Mouse (Mus musculus): ENCODE measurements around the gene Gm11007. TPM values are rescaled to one million over a fixed set of nuclear protein-coding genes. Genes with fewer than 3 reads are reported as not detected.
"Not testable (repeated sequence)": the region's sequence is repeated elsewhere in the genome, so short reads cannot be mapped to it uniquely, and the experiment has no call there.

The Gm11007 gene
- polyA plus RNA-seq (2014; fragmentation: Nextera tagmentation; extraction: Ambion mirVana) = not detected in 2 replicates

- H3K27me3 ChIP-seq (ENCODE audit: control insufficient read depth, insufficient read depth, low read length); H3K36me3 ChIP-seq (ENCODE audit: control insufficient read depth, insufficient read depth, low read length); H3K4me2 ChIP-seq (replicated peaks; ENCODE audit: low read depth, low read length); H3K9me3 ChIP-seq (ENCODE audit: control insufficient read depth, low read length); H3K4me1 ChIP-seq (ENCODE audit: control insufficient read depth, insufficient read depth, low read length); H3K27ac ChIP-seq (ENCODE audit: low read depth, low read length); ATAC-seq (ENCODE audit: low FRiP score, low TSS enrichment); H3K9ac ChIP-seq (ENCODE audit: low read depth, low read length); H3K4me3 ChIP-seq (ENCODE audit: low read length): not testable (repeated sequence)
- no CpG with 5 or more reads among the region's 2 CpGs for WGBS
These were observed at the start of gene Gm11007 for GRCm38 (mm10) chr2:175643678-175644077. Gm11007 (plus strand) TSS chr2:175643978.

Other genes starting within 250 kb of the Gm11007 start
- 16.9 and 17.1 TPM in 2 replicates for gene Gm4724, start 208.2 kb upstream of the Gm11007 start, polyA plus RNA-seq (2014; fragmentation: Nextera tagmentation; extraction: Ambion mirVana)
- gene Zfp965, start 174.0 kb upstream of the Gm11007 start, polyA plus RNA-seq (2014; fragmentation: Nextera tagmentation; extraction: Ambion mirVana) = 6.8 and 7.6 TPM in 2 replicates
- 13.9 and 29.0 TPM in 2 replicates for gene Zfp969, start 59.7 kb downstream of the Gm11007 start, polyA plus RNA-seq (2014; fragmentation: Nextera tagmentation; extraction: Ambion mirVana)
- not detected in 2 replicates for gene Gm2007, start 97.6 kb downstream of the Gm11007 start, polyA plus RNA-seq (2014; fragmentation: Nextera tagmentation; extraction: Ambion mirVana)
- 1.8 and 5.6 TPM in 2 replicates for gene Gm14288, start 157.1 kb downstream of the Gm11007 start, polyA plus RNA-seq (2014; fragmentation: Nextera tagmentation; extraction: Ambion mirVana)
- 23.8 and 27.7 TPM in 2 replicates for gene Gm6710, start 225.2 kb downstream of the Gm11007 start, polyA plus RNA-seq (2014; fragmentation: Nextera tagmentation; extraction: Ambion mirVana)